Mouse (Mus musculus) forebrain, embryonic 15.5 days (tissue): ENCODE data around the gene Mt3. TPM values are rescaled to one million over a fixed set of nuclear protein-coding genes. Genes with fewer than 3 reads are reported as not detected.
"Not testable (repeated sequence)": the region's sequence is repeated elsewhere in the genome, so short reads cannot be mapped to it uniquely, and the experiment has no call there.

ENCODE experiments used
- ATAC-seq: fragments of 200-750 bp; cut with Nextera tagmentation; replicated peaks from 2 replicates; pipeline ENCODE4 v1.8.0; 2017; ENCODE audit warnings: mild to moderate bottlenecking, moderate TSS enrichment, moderate library complexity
- H3K27ac ChIP-seq: fragments of 300-500 bp; sonication (generic); replicated peaks from 2 replicates; pipeline ENCODE4 v1.5.1; 2015; ENCODE audit warnings: mild to moderate bottlenecking, inconsistent platforms
- H3K27me3 ChIP-seq: fragments of 300-500 bp; sonication (generic); 2 replicates; pipeline ENCODE4 v1.6.1; 2015; ENCODE audit warnings: inconsistent platforms
- H3K36me3 ChIP-seq: fragments of 300-500 bp; sonication (generic); 2 replicates; pipeline ENCODE4 v1.6.1; 2015; ENCODE audit warnings: mild to moderate bottlenecking, inconsistent platforms
- H3K4me1 ChIP-seq: fragments of 300-500 bp; sonication (generic); 2 replicates; pipeline ENCODE4 v1.6.1; 2015; ENCODE audit warnings: inconsistent platforms
- H3K4me2 ChIP-seq: fragments of 300-500 bp; sonication (generic); replicated peaks from 2 replicates; pipeline ENCODE4 v1.6.1; 2015; ENCODE audit warnings: mild to moderate bottlenecking, inconsistent platforms
- H3K4me3 ChIP-seq: fragments of 300-500 bp; sonication (generic); 2 replicates; pipeline ENCODE4 v1.5.1; 2015; ENCODE audit warnings: mild to moderate bottlenecking, inconsistent platforms
- H3K9ac ChIP-seq: fragments of 300-500 bp; sonication (generic); replicated peaks from 2 replicates; pipeline ENCODE4 v1.6.1; 2015; ENCODE audit warnings: mild to moderate bottlenecking, inconsistent platforms
- H3K9me3 ChIP-seq: fragments of 300-500 bp; sonication (generic); 2 replicates; pipeline ENCODE4 v1.6.1; 2016; ENCODE audit warnings: inconsistent platforms
- WGBS: fragments of 180-500 bp; shearing (Covaris S2); methylation state at CpG from one replicate; pipeline ENCODE4 v1.1.7; 2015; ENCODE audit warnings: mixed read lengths; 5-methylcytosine and 5-hydroxymethylcytosine counted together
- polyA plus RNA-seq: library from polyadenylated mRNA; unstranded; fragments of >200 nt; fragmentation: Nextera tagmentation; extraction: Ambion mirVana; gene quantifications from 2 replicates; pipeline ENCODE4 v1.2.1, GENCODE M21; 2015

Gene Mt3
- polyA plus RNA-seq, 1 experiment from 2014 or later = 258 TPM

GRCm38 (mm10) chr8:94127711-94128110 lies 24.7 kb upstream of the Mt3 start:
- H3K4me3 ChIP-seq = no peak overlapping the region
- no peaks in the 10 kb centered on the region for H3K36me3 ChIP-seq
- peaks cover 36% of the 10 kb centered on the region for H3K4me1 ChIP-seq
- no peak overlapping the region for H3K9ac ChIP-seq
- 19% methylated on average over 6 of the region's 6 CpGs for WGBS
- no peak overlapping the region for H3K4me2 ChIP-seq
- 0 out of 2 replicates have a peak overlapping the region, but pooled peaks have one; percentile 37 for H3K27ac ChIP-seq
- H3K9me3 ChIP-seq = no peaks in the 10 kb centered on the region
- no peaks in the 10 kb centered on the region for H3K27me3 ChIP-seq
- peak; percentile 59; the same call in 1 of the 2 replicates for ATAC-seq

GRCm38 (mm10) chr8:94129133-94129789 lies 23.1 kb upstream of the Mt3 start:
- no peak overlapping the region for H3K4me3 ChIP-seq
- peak overlapping the region; percentile 58 for H3K27ac ChIP-seq
- no peak overlapping the region for H3K4me2 ChIP-seq
- no peaks in the 10 kb centered on the region for H3K36me3 ChIP-seq
- H3K9ac ChIP-seq = no peak overlapping the region
- peaks cover 25% of the 10 kb centered on the region for H3K4me1 ChIP-seq
- no peaks in the 10 kb centered on the region for H3K27me3 ChIP-seq
- no peaks in the 10 kb centered on the region for H3K9me3 ChIP-seq
- WGBS = 61% methylated on average over 6 of the region's 6 CpGs
- ATAC-seq = peak; percentile 84

GRCm38 (mm10) chr8:94130126-94130525 lies 22.3 kb upstream of the Mt3 start:
- WGBS = 79% methylated on average over 4 of the region's 4 CpGs

GRCm38 (mm10) chr8:94132096-94132495 lies 20.3 kb upstream of the Mt3 start:
- H3K9ac ChIP-seq = no peak overlapping the region
- 77% methylated on average over 5 of the region's 5 CpGs for WGBS

More at GRCm38 (mm10) chr8:94130126-94130525, 22.3 kb upstream of the Mt3 start:
- Histone ChIP-seq H3K9me3 (no peaks in the 10 kb centered on the region), H3K4me1 (peaks cover 25% of the 10 kb centered on the region), H3K9ac (no peak overlapping the region), H3K4me3 (no peak overlapping the region), H3K36me3 (no peaks in the 10 kb centered on the region), H3K27ac (peak overlapping the region; percentile 58; the same call in 1 of the 2 replicates), H3K27me3 (no peaks in the 10 kb centered on the region), H3K4me2 (no peak overlapping the region)
- no peak for ATAC-seq

GRCm38 (mm10) chr8:94134601-94135000 lies 17.8 kb upstream of the Mt3 start:
- ATAC-seq, H3K27ac ChIP-seq, H3K36me3 ChIP-seq, H3K4me2 ChIP-seq, H3K9ac ChIP-seq, H3K4me1 ChIP-seq, H3K4me3 ChIP-seq, H3K9me3 ChIP-seq, H3K27me3 ChIP-seq: not testable (repeated sequence)
- 78% methylated on average over 3 of the region's 3 CpGs for WGBS

More at GRCm38 (mm10) chr8:94132096-94132495, 20.3 kb upstream of the Mt3 start:
- Histone ChIP-seq H3K4me1 (peaks cover 24% of the 10 kb centered on the region), H3K4me3 (no peak overlapping the region), H3K36me3 (no peaks in the 10 kb centered on the region), H3K27me3 (no peaks in the 10 kb centered on the region), H3K27ac (no peak overlapping the region), H3K4me2 (no peak overlapping the region), H3K9me3 (no peaks in the 10 kb centered on the region)
- ATAC-seq = no peak

GRCm38 (mm10) chr8:94135556-94135955 lies 16.9 kb upstream of the Mt3 start:
- H3K27ac ChIP-seq = no peak overlapping the region
- no peak overlapping the region for H3K4me3 ChIP-seq
- H3K4me1 ChIP-seq = no peaks in the 10 kb centered on the region
- no peaks in the 10 kb centered on the region for H3K27me3 ChIP-seq
- H3K4me2 ChIP-seq = no peak overlapping the region
- ATAC-seq = no peak
- no peak overlapping the region for H3K9ac ChIP-seq
- 92% methylated on average over 6 of the region's 6 CpGs for WGBS
- no peaks in the 10 kb centered on the region for H3K36me3 ChIP-seq
- H3K9me3 ChIP-seq = no peaks in the 10 kb centered on the region

GRCm38 (mm10) chr8:94136192-94136591 lies 16.2 kb upstream of the Mt3 start:
- Histone ChIP-seq H3K27me3 (no peaks in the 10 kb centered on the region), H3K4me2 (no peak overlapping the region), H3K9ac (no peak overlapping the region), H3K9me3 (no peaks in the 10 kb centered on the region), H3K27ac (no peak overlapping the region), H3K4me1 (no peaks in the 10 kb centered on the region), H3K36me3 (no peaks in the 10 kb centered on the region), H3K4me3 (no peak overlapping the region)
- ATAC-seq = no peak
- WGBS = 76% methylated on average over 7 of the region's 7 CpGs

- Histone ChIP-seq H3K4me2 (no peak within 1 kb of the TSS), H3K27me3 (no peaks in the 10 kb centered on the region), H3K4me3 (no peak within 1 kb of the TSS), H3K9me3 (no peaks in the 10 kb centered on the region), H3K9ac (no peak within 1 kb of the TSS), H3K4me1 (no peaks in the 10 kb centered on the region), H3K36me3 (no peaks in the 10 kb centered on the region), H3K27ac (no peak within 1 kb of the TSS)
- WGBS = 65% methylated on average over 6 of the region's 6 CpGs
- ATAC-seq = no peak
Observed at GRCm38 (mm10) chr8:94136933-94137332, 15.5 kb upstream of the Mt3 start, which contains the start of gene Mt4. TSS of gene Mt4 (plus strand) at chr8:94137197.

GRCm38 (mm10) chr8:94140266-94140795 lies 12.1 kb upstream of the Mt3 start:
- H3K4me1 ChIP-seq = no peaks in the 10 kb centered on the region
- WGBS = 84% methylated on average over 4 of the region's 4 CpGs
- no peak for ATAC-seq

GRCm38 (mm10) chr8:94148236-94148635 lies 4.2 kb upstream of the Mt3 start:
- no peaks in the 10 kb centered on the region for H3K27me3 ChIP-seq
- H3K9ac ChIP-seq = no peak overlapping the region
- peaks cover 13% of the 10 kb centered on the region for H3K4me1 ChIP-seq
- WGBS = 39% methylated on average over 5 of the region's 5 CpGs
- no peaks in the 10 kb centered on the region for H3K36me3 ChIP-seq
- no peak overlapping the region for H3K27ac ChIP-seq
- H3K4me2 ChIP-seq = no peak overlapping the region
- H3K4me3 ChIP-seq = no peak overlapping the region
- H3K9me3 ChIP-seq = no peaks in the 10 kb centered on the region
- no peak for ATAC-seq

More at GRCm38 (mm10) chr8:94140266-94140795, 12.1 kb upstream of the Mt3 start:
- Histone ChIP-seq H3K27ac (no peak overlapping the region), H3K27me3 (no peaks in the 10 kb centered on the region), H3K4me2 (no peak overlapping the region), H3K9me3 (no peaks in the 10 kb centered on the region), H3K4me3 (no peak overlapping the region), H3K36me3 (no peaks in the 10 kb centered on the region), H3K9ac (no peak overlapping the region)

- Histone ChIP-seq H3K27ac (no peak overlapping the region), H3K36me3 (no peaks in the 10 kb centered on the region), H3K27me3 (no peaks in the 10 kb centered on the region), H3K4me2 (no peak overlapping the region), H3K9me3 (no peaks in the 10 kb centered on the region), H3K4me3 (no peak overlapping the region), H3K9ac (no peak overlapping the region), H3K4me1 (peaks cover 26% of the 10 kb centered on the region)
- WGBS = 75% methylated on average over 5 of the region's 5 CpGs
- no peak for ATAC-seq
Observed at GRCm38 (mm10) chr8:94150925-94151324, 1.5 kb upstream of the Mt3 start.

GRCm38 (mm10) chr8:94153451-94153850 lies 1.0 kb downstream of the Mt3 start:
- Histone ChIP-seq H3K9me3 (no peaks in the 10 kb centered on the region), H3K36me3 (no peaks in the 10 kb centered on the region), H3K4me1 (peaks cover 26% of the 10 kb centered on the region), H3K9ac (peak overlapping the region; percentile 52), H3K4me3 (peak overlapping the region; percentile 49), H3K27me3 (no peaks in the 10 kb centered on the region), H3K4me2 (peak overlapping the region; percentile 84), H3K27ac (peak overlapping the region; percentile 83)
- WGBS = 19% methylated on average over 7 of the region's 7 CpGs
- peak; percentile 42 for ATAC-seq
